Mouse (Mus musculus): ENCODE data around the gene 4930447F04Rik.

4930447F04Rik gene

GRCm38 (mm10) chrX:66304124-66304523, at the start of gene 4930447F04Rik:
4930447F04Rik (minus strand) TSS chrX:66304224.
- no peak for DNase-seq (ENCODE audit: low spot score)
